ENCODE assay signal across 25 mouse cellular contexts in genomic region chr6:49582040-49582707, GRCm38 (mm10).
A peak's percentile ranks its signal among the peaks of the same experiment; 100 is the strongest.
DNase-seq lines count a peak whose midpoint lies in the region; ATAC-seq lines count a peak whose summit lies in the region.
"Had no signal": no experiment of that assay in that cellular context is flagged by ENCODE, and none has a peak within 500 bp of the region (broad histone marks: within the 10 kb centered on the region; RNA-seq: fewer than 3 reads in every experiment).

No protein-coding gene starts in this region.

- 0 out of 2 replicates have a peak overlapping the region, but pooled peaks have one; percentile 28 for H3K27ac ChIP-seq in hindbrain, embryonic 14.5 days
- H3K27ac ChIP-seq in hindbrain, embryonic 12.5 days, result no peak overlapping the region
- H3K27ac ChIP-seq in midbrain, embryonic 10.5 days (replicated peaks), result peak overlapping the region; percentile 61
- peak overlapping the region; percentile 62 for H3K27ac ChIP-seq in midbrain, embryonic 16.5 days (ENCODE audit: low read length)
- H3K27ac ChIP-seq: heart, adult 2 months; heart, embryonic 13.5 days; hindbrain, embryonic 15.5 days; kidney, embryonic 15.5 days; limb, embryonic 10.5 days; liver, embryonic 15.5 days; lung, embryonic 15.5 days had no signal

- no peaks in the 10 kb centered on the region for H3K9me3 ChIP-seq in hindbrain, embryonic 14.5 days (ENCODE audit: control insufficient read depth, low read length)
- no peaks in the 10 kb centered on the region for H3K9me3 ChIP-seq in hindbrain, embryonic 12.5 days (replicated peaks)
- H3K9me3 ChIP-seq in midbrain, embryonic 10.5 days (replicated peaks), result no peaks in the 10 kb centered on the region
- no peaks in the 10 kb centered on the region for H3K9me3 ChIP-seq in midbrain, embryonic 16.5 days (replicated peaks; ENCODE audit: control insufficient read depth, low read length, poor library complexity, severe bottlenecking)
- H3K9me3 ChIP-seq: heart, embryonic 13.5 days; hindbrain, embryonic 15.5 days; kidney, embryonic 15.5 days; limb, embryonic 10.5 days; liver, embryonic 15.5 days; lung, embryonic 15.5 days had no signal

- no peaks in the 10 kb centered on the region for H3K36me3 ChIP-seq in hindbrain, embryonic 14.5 days (replicated peaks; ENCODE audit: control insufficient read depth, insufficient read depth)
- H3K36me3 ChIP-seq in hindbrain, embryonic 12.5 days, result no peaks in the 10 kb centered on the region
- no peaks in the 10 kb centered on the region for H3K36me3 ChIP-seq in midbrain, embryonic 10.5 days
- no peaks in the 10 kb centered on the region for H3K36me3 ChIP-seq in midbrain, embryonic 16.5 days (ENCODE audit: control insufficient read depth, insufficient read depth, low read length)
- H3K36me3 ChIP-seq: heart, embryonic 13.5 days; hindbrain, embryonic 15.5 days; kidney, embryonic 15.5 days; limb, embryonic 10.5 days; liver, embryonic 15.5 days; lung, embryonic 15.5 days had no signal

- no peaks in the 10 kb centered on the region for H3K27me3 ChIP-seq in hindbrain, embryonic 14.5 days (ENCODE audit: control insufficient read depth, insufficient read depth, low read length)
- no peaks in the 10 kb centered on the region for H3K27me3 ChIP-seq in hindbrain, embryonic 12.5 days
- H3K27me3 ChIP-seq in midbrain, embryonic 10.5 days (ENCODE audit: low read depth, poor library complexity, severe bottlenecking), result no peaks in the 10 kb centered on the region
- no peaks in the 10 kb centered on the region for H3K27me3 ChIP-seq in midbrain, embryonic 16.5 days (ENCODE audit: control insufficient read depth, insufficient read depth, low read depth, low read length)
- H3K27me3 ChIP-seq: hindbrain, embryonic 15.5 days; kidney, embryonic 15.5 days; liver, embryonic 15.5 days; lung, embryonic 15.5 days had no signal

- no peak overlapping the region for H3K9ac ChIP-seq in hindbrain, embryonic 14.5 days
- no peak overlapping the region for H3K9ac ChIP-seq in hindbrain, embryonic 12.5 days
- no peak overlapping the region for H3K9ac ChIP-seq in midbrain, embryonic 16.5 days (ENCODE audit: low read depth, low read length)
- H3K9ac ChIP-seq: heart, embryonic 13.5 days; hindbrain, embryonic 15.5 days; kidney, embryonic 15.5 days; liver, embryonic 15.5 days; lung, embryonic 15.5 days had no signal

- H3K4me3 ChIP-seq in hindbrain, embryonic 14.5 days (replicated peaks; ENCODE audit: low read length), result no peak overlapping the region
- H3K4me3 ChIP-seq in hindbrain, embryonic 12.5 days, result no peak overlapping the region
- H3K4me3 ChIP-seq in midbrain, embryonic 10.5 days, result no peak overlapping the region
- no peak overlapping the region for H3K4me3 ChIP-seq in midbrain, embryonic 16.5 days (ENCODE audit: low read depth, low read length)
- H3K4me3 ChIP-seq: heart, adult 2 months; heart, embryonic 13.5 days; hindbrain, embryonic 15.5 days; kidney, embryonic 15.5 days; limb, embryonic 10.5 days; liver, embryonic 15.5 days; lung, embryonic 15.5 days; myocyte had no signal

- no peak overlapping the region for H3K4me2 ChIP-seq in hindbrain, embryonic 14.5 days (replicated peaks)
- no peak overlapping the region for H3K4me2 ChIP-seq in hindbrain, embryonic 12.5 days (replicated peaks)
- H3K4me2 ChIP-seq in midbrain, embryonic 16.5 days (ENCODE audit: low read length), result no peak overlapping the region
- H3K4me2 ChIP-seq: heart, embryonic 13.5 days; hindbrain, embryonic 15.5 days; kidney, embryonic 15.5 days; liver, embryonic 15.5 days; lung, embryonic 15.5 days had no signal

- peak; percentile 19 to 35 for DNase-seq in cerebellum, postnatal 25 days
- DNase-seq in cerebellum, adult 8-10 months, result no peak
- no peak for DNase-seq in hindbrain, embryonic 14.5 days (ENCODE audit: low spot score)
- DNase-seq in midbrain, embryonic 10.5 days (ENCODE audit: low spot score), result no peak
- DNase-seq: adrenal gland, postnatal 25 days; gastrocnemius, postnatal 36 days; heart, adult 2 months; heart, postnatal 14 days; layer of hippocampus, adult 9-11 months; liver; lung, postnatal 36 days; right cerebral cortex, postnatal 4 days; thymus, postnatal 14 days had no signal

- no peak for ATAC-seq in hindbrain, embryonic 14.5 days (ENCODE audit: low FRiP score)
- no peak for ATAC-seq in hindbrain, embryonic 12.5 days (ENCODE audit: low FRiP score)
- peak; percentile 29; the same call in 1 of the 2 replicates for ATAC-seq in midbrain, embryonic 16.5 days
- ATAC-seq in megakaryocyte progenitor cell, adult 5-6 weeks (replicated peaks; ENCODE audit: poor library complexity), result no peak
- ATAC-seq: CD4-positive, CD25-positive, alpha-beta regulatory T cell, adult 4 months; intestine, postnatal 0 days had no signal

- H3K4me1 ChIP-seq in hindbrain, embryonic 14.5 days (replicated peaks; ENCODE audit: control insufficient read depth, insufficient read depth, low read length), result no peaks in the 10 kb centered on the region
- H3K4me1 ChIP-seq in hindbrain, embryonic 12.5 days, result peaks cover 14% of the 10 kb centered on the region
- peaks cover 13% of the 10 kb centered on the region for H3K4me1 ChIP-seq in midbrain, embryonic 10.5 days
- peaks cover 15% of the 10 kb centered on the region for H3K4me1 ChIP-seq in midbrain, embryonic 16.5 days (ENCODE audit: control insufficient read depth, insufficient read depth, low read length)
- H3K4me1 ChIP-seq: kidney, embryonic 15.5 days; limb, embryonic 10.5 days; liver, embryonic 15.5 days; lung, embryonic 15.5 days had no signal

- 45% methylated on average over 8 of the region's 8 CpGs for WGBS in hindbrain, embryonic 14.5 days
- 70% methylated on average over 8 of the region's 8 CpGs for WGBS in hindbrain, embryonic 12.5 days
- WGBS in midbrain, embryonic 10.5 days, result 84% methylated on average over 8 of the region's 8 CpGs
- 54% methylated on average over 8 of the region's 8 CpGs for WGBS in midbrain, embryonic 16.5 days

Comparison
In these comparisons a context has a peak if more than half of its experiments do, and no peak if none do; other contexts are left out.
1. DNase-seq: peak in cerebellum, postnatal 25 days (2 of 2); none in cerebellum, adult 8-10 months (single experiment), hindbrain, embryonic 14.5 days (single experiment) and midbrain, embryonic 10.5 days (single experiment).